Mouse (Mus musculus) lung, postnatal 14 days (tissue): ENCODE measurements around the gene Fscb.

Experiments used
- DNase-seq: peaks from one replicate; pipeline ENCODE4 v3.0.0; 2021

Gene Fscb

DNA sequence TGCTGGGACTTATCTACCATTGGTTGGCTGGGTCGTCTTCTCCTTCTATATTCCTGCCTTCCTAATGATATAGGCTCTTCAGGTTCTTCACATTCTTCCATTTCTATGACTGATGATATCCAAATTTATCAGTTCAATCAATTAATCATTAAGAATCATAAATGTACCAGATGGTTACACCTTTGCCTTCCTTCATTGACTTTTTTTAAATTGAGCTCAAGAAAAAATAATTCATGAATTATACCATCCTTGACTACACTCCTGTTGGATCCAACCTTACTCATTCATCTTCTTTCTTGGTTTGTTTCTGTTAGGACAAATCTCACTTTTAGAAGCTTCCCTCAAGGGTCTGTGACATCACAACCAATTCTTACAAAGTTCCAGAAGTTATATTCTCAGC, at the start of gene Fscb:
TSS of gene Fscb (minus strand) at position 101 of the 400 bp plus-strand sequence.
- no peak for DNase-seq

- no peak for DNase-seq
Observed at GRCm38 (mm10) chr12:64516775-64517174, 42.3 kb upstream of the Fscb start.

GRCm38 (mm10) chr12:64513439-64513838, 38.9 kb upstream of the Fscb start:
- DNase-seq: no peak

- no peak for DNase-seq
Observed at GRCm38 (mm10) chr12:64497706-64498105, 23.2 kb upstream of the Fscb start.

DNA sequence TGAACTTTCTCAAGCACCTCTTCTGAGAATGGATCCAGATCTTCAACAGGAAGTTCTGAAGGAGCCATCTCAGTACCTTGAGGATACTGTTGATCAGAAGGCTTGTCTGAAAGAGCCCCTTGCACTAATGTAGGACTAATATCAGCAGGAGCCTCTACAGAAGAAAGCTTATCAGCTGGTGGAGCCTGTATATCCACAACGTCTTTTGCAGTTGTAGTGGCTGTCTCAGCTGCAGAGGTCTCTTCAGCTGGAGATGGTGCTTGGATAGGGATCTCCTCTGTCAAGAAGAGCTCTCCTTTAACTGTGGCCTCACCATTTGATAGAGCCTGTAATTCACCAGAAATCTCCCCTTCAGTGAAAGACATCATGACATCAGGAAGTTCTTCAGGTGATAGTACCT, 875 bp downstream of the Fscb start:
- DNase-seq: no peak

- no peak for DNase-seq
Observed at GRCm38 (mm10) chr12:64473136-64473535, 1.4 kb downstream of the Fscb start.

DNA sequence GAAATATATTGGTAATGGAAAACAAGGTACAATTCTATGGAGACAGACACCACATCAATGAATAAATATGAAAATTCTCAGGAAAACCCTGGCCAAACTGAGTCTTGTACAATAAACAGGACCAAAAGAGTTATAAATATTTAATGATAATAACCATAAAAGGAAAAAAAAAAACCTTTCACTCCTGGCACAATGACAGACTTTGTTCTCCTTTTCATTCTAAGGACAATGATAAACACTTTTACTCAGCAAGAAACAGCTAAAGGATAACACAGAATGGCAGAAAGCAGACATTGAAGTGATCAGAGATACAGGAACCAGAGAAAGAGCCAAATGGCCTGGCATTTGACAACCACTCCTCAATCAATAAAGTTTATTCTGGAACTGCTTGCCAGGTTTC, 19.3 kb downstream of the Fscb start:
- DNase-seq: no peak

DNA sequence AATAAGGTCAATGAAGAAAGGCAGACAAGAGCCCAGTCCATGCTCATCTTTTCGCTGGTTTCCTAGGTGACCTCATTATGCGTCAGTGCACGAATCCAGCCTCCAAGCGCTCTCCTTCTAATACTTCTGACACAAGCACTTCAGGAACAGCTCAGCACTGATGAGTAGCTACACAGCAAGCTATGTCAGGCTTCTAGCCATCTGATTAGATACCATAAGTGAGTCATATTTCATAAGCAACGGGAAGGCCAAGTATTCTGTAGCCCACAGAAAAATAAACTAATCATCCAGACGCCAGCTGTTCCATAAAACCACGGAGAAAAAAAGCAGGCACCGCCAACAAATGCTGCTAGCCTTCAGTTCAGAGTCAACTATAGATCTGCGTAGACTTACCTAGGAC, 24.6 kb downstream of the Fscb start:
- DNase-seq: no peak

- no peak for DNase-seq
Observed at GRCm38 (mm10) chr12:64436675-64437074, 37.8 kb downstream of the Fscb start.
